8 mouse cellular contexts compared by ENCODE assay signal in genomic region chr11:5505856-5506575, GRCm38 (mm10). TPM values are rescaled to one million over a fixed set of nuclear protein-coding genes. Genes with fewer than 3 reads are reported as not detected.
DNase-seq lines count a peak whose midpoint lies in the region; ATAC-seq lines count a peak whose summit lies in the region.

No protein-coding gene starts in this region.

- no peak for ATAC-seq in neural tube, embryonic 13.5 days (ENCODE audit: low read depth)
- peak; percentile 15; the same call in 1 of the 2 replicates for ATAC-seq in granulocyte monocyte progenitor cell, adult 5-6 weeks (replicated peaks; ENCODE audit: poor library complexity, severe bottlenecking)
- ATAC-seq in lung, embryonic 16.5 days (ENCODE audit: low read depth): peak; percentile 76; the same call in 1 of the 2 replicates
- no peak for ATAC-seq in frontal cortex, adult (ENCODE audit: low TSS enrichment)
- no peak for ATAC-seq in cerebellum, adult (ENCODE audit: insufficient number of reproducible peaks, low FRiP score, low TSS enrichment)

- H3K27me3 ChIP-seq in neural tube, embryonic 13.5 days: no peaks in the 10 kb centered on the region
- no peaks in the 10 kb centered on the region for H3K27me3 ChIP-seq in lung, embryonic 16.5 days (ENCODE audit: control insufficient read depth, insufficient read depth, low read depth, low read length)

- no peaks in the 10 kb centered on the region for H3K36me3 ChIP-seq in neural tube, embryonic 13.5 days
- H3K36me3 ChIP-seq in lung, embryonic 16.5 days (ENCODE audit: control insufficient read depth, insufficient read depth, low read length): no peaks in the 10 kb centered on the region

- H3K4me1 ChIP-seq in neural tube, embryonic 13.5 days (replicated peaks): no peaks in the 10 kb centered on the region
- H3K4me1 ChIP-seq in lung, embryonic 16.5 days (replicated peaks; ENCODE audit: control insufficient read depth, insufficient read depth, low read length): 0 out of 2 replicates have a peak, but pooled peaks cover 4% of the 10 kb centered on the region

- H3K4me2 ChIP-seq in neural tube, embryonic 13.5 days: 0 out of 2 replicates have a peak overlapping the region, but pooled peaks have one; percentile 14
- peak overlapping the region; percentile 45 for H3K4me2 ChIP-seq in lung, embryonic 16.5 days (ENCODE audit: low read depth, low read length)

- no peaks in the 10 kb centered on the region for H3K9me3 ChIP-seq in neural tube, embryonic 13.5 days
- H3K9me3 ChIP-seq in lung, embryonic 16.5 days (ENCODE audit: control insufficient read depth, low read length): no peaks in the 10 kb centered on the region

- 46% methylated on average over 18 of the region's 18 CpGs for WGBS in neural tube, embryonic 13.5 days
- WGBS in lung, embryonic 16.5 days: 17% methylated on average over 18 of the region's 18 CpGs

- H3K9ac ChIP-seq in neural tube, embryonic 13.5 days: no peak overlapping the region
- peak overlapping the region; percentile 46 for H3K9ac ChIP-seq in lung, embryonic 16.5 days (ENCODE audit: low read length)

- no peak overlapping the region for H3K27ac ChIP-seq in neural tube, embryonic 13.5 days (replicated peaks)
- peak overlapping the region; percentile 41 for H3K27ac ChIP-seq in lung, embryonic 16.5 days (ENCODE audit: low read length)

- H3K4me3 ChIP-seq in neural tube, embryonic 13.5 days: no peak overlapping the region
- H3K4me3 ChIP-seq in lung, embryonic 16.5 days (ENCODE audit: low read length): peak overlapping the region; percentile 25

- no peak for DNase-seq in neural tube, embryonic 10.5 days (ENCODE audit: extremely low spot score, low spot score)
- DNase-seq in kidney, adult 18-20 months: peak; percentile 66
- DNase-seq in cerebellum, adult 18-20 months: no peak

RNA-seq across cellular contexts. Expression of gene Xbp1, which starts 14.4 kb away (rescaled TPM):
- 136 and 166 TPM in 2 replicates for polyA plus RNA-seq in neural tube, embryonic 13.5 days (2015; fragmentation: Nextera tagmentation; extraction: Ambion mirVana)
- 197 TPM in 2 replicates for total RNA-seq in granulocyte monocyte progenitor cell, adult 5-6 weeks (2014; fragmentation: Nextera tagmentation)
- total RNA-seq in granulocyte monocyte progenitor cell, adult 5-6 weeks (2017): 194 and 200 TPM in 2 replicates
- polyA plus RNA-seq in lung, embryonic 16.5 days (2015; fragmentation: Nextera tagmentation; extraction: Ambion mirVana): 201 and 221 TPM in 2 replicates

RNA-seq across cellular contexts. Expression of gene Ccdc117, which starts 36.0 kb away (rescaled TPM):
- polyA plus RNA-seq in neural tube, embryonic 13.5 days (2015; fragmentation: Nextera tagmentation; extraction: Ambion mirVana): 12.2 and 14.3 TPM in 2 replicates
- total RNA-seq in granulocyte monocyte progenitor cell, adult 5-6 weeks (2014; fragmentation: Nextera tagmentation): 16.3 and 18.5 TPM in 2 replicates
- total RNA-seq in granulocyte monocyte progenitor cell, adult 5-6 weeks (2017): 26.1 and 38.3 TPM in 2 replicates
- polyA plus RNA-seq in lung, embryonic 16.5 days (2015; fragmentation: Nextera tagmentation; extraction: Ambion mirVana): 18.0 and 18.6 TPM in 2 replicates

Comparison
In these comparisons a context has a peak if more than half of its experiments do, and no peak if none do; other contexts are left out.
1. ATAC-seq: peak in granulocyte monocyte progenitor cell, adult 5-6 weeks (single experiment) and lung, embryonic 16.5 days (single experiment); none in neural tube, embryonic 13.5 days (single experiment), frontal cortex, adult (single experiment) and cerebellum, adult (single experiment).